Mouse (Mus musculus) T-cell, adult 66 days (primary cell): ENCODE results near the gene Trip13. TPM values are rescaled to one million over a fixed set of nuclear protein-coding genes. Genes with fewer than 3 reads are reported as not detected.

Experiments used
- total RNA-seq, 2 experiments: library from RNA; stranded (reverse); gene quantifications; 3 replicates in 1 of 2; 4 replicates in 1 of 2; pipeline ENCODE4 v1.2.4; 2023

Gene Trip13
- total RNA-seq, result 1 to 10 TPM; 1.0 to 1.1 TPM

GRCm38 (mm10) chr13:73937321-73938176, at the start of gene Trip13, which contains the start of gene Brd9:
Gene Trip13, minus strand, starts transcription at chr13:73937784.
Gene Brd9, plus strand, starts transcription at chr13:73937811.

GRCm38 (mm10) chr13:73963551-73963950, 26.0 kb upstream of the Trip13 start, which contains the start of gene Zdhhc11:
Gene Zdhhc11, plus strand, starts transcription at chr13:73963851.

Other genes starting within 250 kb of the Trip13 start
- 10 to 100 TPM; 66.0 to 76.3 TPM for gene Slc6a19, start 232.9 kb downstream of the Trip13 start, total RNA-seq
- gene Slc12a7, start 204.7 kb downstream of the Trip13 start, total RNA-seq, result 100 to 1,000 TPM; 405 TPM
- not detected for gene Nkd2, start 90.2 kb downstream of the Trip13 start, total RNA-seq
- 10 to 100 TPM; 91.2 to 98.5 TPM for gene Brd9, start within 50 bp of the Trip13 start, total RNA-seq
- gene Zdhhc11, start 26.1 kb upstream of the Trip13 start, total RNA-seq, result under 1 TPM in 1 of 2 experiments, not detected in 1; 0.44 TPM
- 1 to 10 TPM in 1 of 2 experiments, under 1 TPM in 1; 0.71 to 2.1 TPM for gene Tppp, start 71.6 kb upstream of the Trip13 start, total RNA-seq
- gene Cep72, start 124.5 kb upstream of the Trip13 start, total RNA-seq, result 1 to 10 TPM; 7.0 to 7.5 TPM
- gene Slc9a3, start 183.7 kb upstream of the Trip13 start, total RNA-seq, result not detected